Mouse (Mus musculus): ENCODE data around the gene Cnr1.

GRCm38 (mm10) chr4:33879944-33880343, 44.4 kb upstream of the Cnr1 start:
- no peak for TF ChIP-seq GATA1 (IDR thresholded peaks at IDR 0.05; ENCODE audit: low read length)
- no peak for TF ChIP-seq TAL1 (IDR thresholded peaks at IDR 0.05; ENCODE audit: low read length)

Data from erythroblast, embryonic 14.5 days (primary cell).